Mouse (Mus musculus): Measurements from ENCODE around the gene Ndufs3. TPM values are rescaled to one million over a fixed set of nuclear protein-coding genes. Genes with fewer than 3 reads are reported as not detected.

Gene Ndufs3
- total RNA-seq, 2 experiments from 2014 or later = 419 to 469 TPM

- no peak for DNase-seq (ENCODE audit: low spot score in 2 of 2)
Observed at GRCm38 (mm10) chr2:90864184-90864583, 40.4 kb downstream of the Ndufs3 start.

GRCm38 (mm10) chr2:90861486-90861885, 43.1 kb downstream of the Ndufs3 start:
- no peak for DNase-seq (ENCODE audit: low spot score in 2 of 2)

GRCm38 (mm10) chr2:90850401-90850800, 54.2 kb downstream of the Ndufs3 start:
- no peak for DNase-seq (ENCODE audit: low spot score in 2 of 2)

- DNase-seq (ENCODE audit: low spot score in 2 of 2) = no peak
Observed at GRCm38 (mm10) chr2:90848331-90848730, 56.3 kb downstream of the Ndufs3 start.

- DNase-seq (ENCODE audit: low spot score in 2 of 2) = no peak
Observed at GRCm38 (mm10) chr2:90847681-90848050, 57.0 kb downstream of the Ndufs3 start.

- peak; percentile 98 to 99 for DNase-seq (ENCODE audit: low spot score in 2 of 2)
Observed at GRCm38 (mm10) chr2:90846955-90847680, 57.5 kb downstream of the Ndufs3 start, which contains the start of gene Mtch2. TSS of gene Mtch2 (plus strand) at chr2:90847155.

GRCm38 (mm10) chr2:90846597-90846954, 58.1 kb downstream of the Ndufs3 start:
- peak in 1 of 2 experiments; percentile 26 for DNase-seq (ENCODE audit: low spot score in 2 of 2)

GRCm38 (mm10) chr2:90846171-90846570, 58.5 kb downstream of the Ndufs3 start:
- peak in 1 of 2 experiments; percentile 19 for DNase-seq (ENCODE audit: low spot score in 2 of 2)

- DNase-seq (ENCODE audit: low spot score in 2 of 2) = no peak
Observed at GRCm38 (mm10) chr2:90845234-90845633, 59.4 kb downstream of the Ndufs3 start.

Other genes starting within 250 kb of the Ndufs3 start
- 10 to 100 TPM; 13.2 to 14.7 TPM for gene Nup160, start 227.6 kb downstream of the Ndufs3 start, total RNA-seq (2021)
- 10 to 100 TPM; 37.9 to 50.1 TPM for gene Fnbp4, start 159.5 kb downstream of the Ndufs3 start, total RNA-seq (2021)
- gene Agbl2, start 122.1 kb downstream of the Ndufs3 start, total RNA-seq (2021) = 1 to 10 TPM in 1 of 2 experiments, under 1 TPM in 1; 0.93 to 1.1 TPM
- 100 to 1,000 TPM; 243 to 314 TPM for gene Mtch2, start 57.7 kb downstream of the Ndufs3 start, total RNA-seq (2021)
- gene C1qtnf4, start 19.0 kb downstream of the Ndufs3 start, total RNA-seq (2021) = 1 to 10 TPM in 1 of 2 experiments, under 1 TPM in 1; 0.93 to 1.3 TPM
- gene Kbtbd4, start 87 bp downstream of the Ndufs3 start, total RNA-seq (2021) = 10 to 100 TPM; 36.6 to 39.5 TPM
- gene Celf1, start 35.6 kb upstream of the Ndufs3 start, total RNA-seq (2021) = 10 to 100 TPM; 90.5 to 97.3 TPM
- gene Rapsn, start 130.8 kb upstream of the Ndufs3 start, total RNA-seq (2021) = 1 to 10 TPM in 1 of 2 experiments, under 1 TPM in 1; 0.93 to 1.6 TPM
- gene Psmc3, start 149.2 kb upstream of the Ndufs3 start, total RNA-seq (2021) = 100 to 1,000 TPM; 197 to 212 TPM
- 10 to 100 TPM; 25.1 to 30.4 TPM for gene Slc39a13, start 165.6 kb upstream of the Ndufs3 start, total RNA-seq (2021)
- gene Spi1, start 177.6 kb upstream of the Ndufs3 start, total RNA-seq (2021) = 1 to 10 TPM; 5.3 to 9.9 TPM
- under 1 TPM; 0.07 to 0.19 TPM for gene Mybpc3, start 213.3 kb upstream of the Ndufs3 start, total RNA-seq (2021)